Comparison of ENCODE assay signal across 10 mouse cellular contexts in the genomic region with DNA sequence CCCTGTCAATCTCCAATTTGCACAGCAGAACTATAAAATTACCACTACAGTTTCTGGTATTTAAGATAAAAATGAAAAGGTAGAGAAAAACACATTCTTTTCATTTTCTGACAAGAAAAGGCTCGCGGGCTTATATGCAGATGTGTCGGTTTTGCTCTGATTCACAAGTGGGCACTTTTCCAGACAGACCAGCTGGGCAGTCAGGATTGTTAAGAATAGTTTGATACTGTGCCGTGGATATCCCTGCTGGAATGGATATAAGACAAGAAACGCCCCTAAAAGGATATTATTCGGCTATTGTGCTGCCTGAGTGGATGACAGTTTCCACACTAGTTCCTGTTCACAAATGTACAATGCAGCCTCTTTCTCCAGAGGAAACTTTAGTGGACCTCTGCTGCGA.
DNase-seq lines count a peak whose midpoint lies in the region; ATAC-seq and TF ChIP-seq lines count a peak whose summit lies in the region.
"Had no signal": no experiment of that assay in that cellular context is flagged by ENCODE, and none has a peak within 500 bp of the region (broad histone marks: within the 10 kb centered on the region; RNA-seq: fewer than 3 reads in every experiment).

No protein-coding gene starts in this region.

- no peak overlapping the region for H3K27ac ChIP-seq in forebrain, embryonic 13.5 days
- H3K27ac ChIP-seq in forebrain, embryonic 10.5 days: no peak overlapping the region
- no peak overlapping the region for H3K27ac ChIP-seq in kidney, adult 2 months (ENCODE audit: insufficient read depth, low read depth, low read length)
- H3K27ac ChIP-seq in kidney, embryonic 16.5 days (ENCODE audit: low read length): no peak overlapping the region; the same call in 1 of the 2 replicates
- H3K27ac ChIP-seq in olfactory bulb, adult 2 months (ENCODE audit: insufficient read depth, low read depth, low read length): 0 out of 2 replicates have a peak overlapping the region, but pooled peaks have one; percentile 37

- 47% methylated on average over 7 of the region's 7 CpGs for WGBS in forebrain, embryonic 13.5 days
- 86% methylated on average over 7 of the region's 7 CpGs for WGBS in forebrain, embryonic 10.5 days
- 43% methylated on average over 7 of the region's 7 CpGs for WGBS in kidney, adult 2 months
- WGBS in kidney, embryonic 16.5 days: 57% methylated on average over 7 of the region's 7 CpGs
- 42% methylated on average over 7 of the region's 7 CpGs for WGBS in olfactory bulb, adult 2 months

- H3K4me3 ChIP-seq in forebrain, embryonic 13.5 days: no peak overlapping the region
- no peak overlapping the region for H3K4me3 ChIP-seq in forebrain, embryonic 10.5 days
- no peak overlapping the region for H3K4me3 ChIP-seq in kidney, adult 2 months (ENCODE audit: insufficient read depth, low read depth, low read length)
- H3K4me3 ChIP-seq in kidney, embryonic 16.5 days (ENCODE audit: low read length): no peak overlapping the region
- H3K4me3 ChIP-seq in olfactory bulb, adult 2 months (ENCODE audit: insufficient read depth, low read depth, low read length): no peak overlapping the region
- H3K4me3 ChIP-seq: megakaryocyte, embryonic 14.5 days had no signal

- 0 out of 2 replicates have a peak, but pooled peaks have one; percentile 58 for ATAC-seq in forebrain, embryonic 13.5 days
- ATAC-seq in kidney, embryonic 16.5 days (ENCODE audit: low FRiP score, low TSS enrichment): no peak

- no peak overlapping the region for H3K4me2 ChIP-seq in forebrain, embryonic 13.5 days
- H3K4me2 ChIP-seq in kidney, embryonic 16.5 days (replicated peaks; ENCODE audit: low read depth, low read length): no peak overlapping the region

- H3K9me3 ChIP-seq in forebrain, embryonic 13.5 days (replicated peaks): no peaks in the 10 kb centered on the region
- no peaks in the 10 kb centered on the region for H3K9me3 ChIP-seq in forebrain, embryonic 10.5 days
- no peaks in the 10 kb centered on the region for H3K9me3 ChIP-seq in kidney, embryonic 16.5 days (ENCODE audit: low read length)
- H3K9me3 ChIP-seq: megakaryocyte, embryonic 14.5 days had no signal

- TF ChIP-seq CTCF in kidney, adult 2 months (conservative IDR thresholded peaks at IDR 0.05; ENCODE audit: insufficient read depth, insufficient read length, low read depth, low read length): no peak
- no peak for TF ChIP-seq CTCF in olfactory bulb, adult 2 months (IDR thresholded peaks at IDR 0.05; ENCODE audit: insufficient read depth, low read depth, low read length)

- H3K27me3 ChIP-seq in forebrain, embryonic 13.5 days: no peaks in the 10 kb centered on the region
- H3K27me3 ChIP-seq in forebrain, embryonic 10.5 days (ENCODE audit: poor library complexity, severe bottlenecking): no peaks in the 10 kb centered on the region
- no peaks in the 10 kb centered on the region for H3K27me3 ChIP-seq in kidney, adult 2 months (replicated peaks; ENCODE audit: control insufficient read depth, insufficient read depth, low read length)
- H3K27me3 ChIP-seq in kidney, embryonic 16.5 days (ENCODE audit: insufficient read depth, low read length): no peaks in the 10 kb centered on the region
- H3K27me3 ChIP-seq: megakaryocyte, embryonic 14.5 days had no signal

- H3K9ac ChIP-seq in forebrain, embryonic 13.5 days: no peak overlapping the region
- no peak overlapping the region for H3K9ac ChIP-seq in kidney, embryonic 16.5 days (replicated peaks; ENCODE audit: low read length)

- TF ChIP-seq POLR2A in kidney, adult 2 months (IDR thresholded peaks at IDR 0.05; ENCODE audit: low read depth, low read length): no peak
- TF ChIP-seq POLR2A in olfactory bulb, adult 2 months (IDR thresholded peaks at IDR 0.05; ENCODE audit: insufficient read depth, low read depth, low read length): no peak

- H3K4me1 ChIP-seq in forebrain, embryonic 13.5 days: peaks cover 11% of the 10 kb centered on the region; the same call in 1 of the 2 replicates
- H3K4me1 ChIP-seq in forebrain, embryonic 10.5 days: peaks cover 10% of the 10 kb centered on the region
- H3K4me1 ChIP-seq in kidney, adult 2 months (ENCODE audit: control insufficient read depth, insufficient read depth, low read length): no peaks in the 10 kb centered on the region
- 0 out of 2 replicates have a peak, but pooled peaks cover 5% of the 10 kb centered on the region for H3K4me1 ChIP-seq in kidney, embryonic 16.5 days (ENCODE audit: insufficient read depth, low read length)
- H3K4me1 ChIP-seq in olfactory bulb, adult 2 months (ENCODE audit: control insufficient read depth, insufficient read depth, low read length): peaks cover 3% of the 10 kb centered on the region; the same call in 1 of the 2 replicates
- H3K4me1 ChIP-seq: megakaryocyte, embryonic 14.5 days had no signal

- H3K36me3 ChIP-seq in forebrain, embryonic 13.5 days (ENCODE audit: poor library complexity, severe bottlenecking): no peaks in the 10 kb centered on the region
- H3K36me3 ChIP-seq in forebrain, embryonic 10.5 days (replicated peaks): no peaks in the 10 kb centered on the region
- H3K36me3 ChIP-seq in kidney, adult 2 months (ENCODE audit: control insufficient read depth, insufficient read depth, low read length): no peaks in the 10 kb centered on the region
- H3K36me3 ChIP-seq in kidney, embryonic 16.5 days (ENCODE audit: insufficient read depth, low read length): no peaks in the 10 kb centered on the region

- DNase-seq in forebrain, embryonic 10.5 days (ENCODE audit: extremely low spot score, low spot score): no peak
- DNase-seq in kidney, adult 2 months: peak; percentile 30
- DNase-seq in urinary bladder, postnatal 14 days (ENCODE audit: low spot score): peak; percentile 63
- no peak for DNase-seq in urinary bladder, postnatal 4 days (ENCODE audit: low spot score in 2 of 2)
- no peak for DNase-seq in right cerebral cortex, postnatal 14 days
- DNase-seq: cerebellum, adult 18-20 months had no signal

Comparison
In these comparisons a context has a peak if more than half of its experiments do, and no peak if none do; other contexts are left out.
1. DNase-seq: peak in kidney, adult 2 months (single experiment) and urinary bladder, postnatal 14 days (single experiment); none in forebrain, embryonic 10.5 days (single experiment), urinary bladder, postnatal 4 days (0 of 2) and right cerebral cortex, postnatal 14 days (single experiment).